Mouse (Mus musculus): ENCODE data around the gene Crlf2. TPM values are rescaled to one million over a fixed set of nuclear protein-coding genes. Genes with fewer than 3 reads are reported as not detected.

The Crlf2 gene
- polyA plus RNA-seq, 1 experiment from 2014 or later, result 18.1 TPM

DNA sequence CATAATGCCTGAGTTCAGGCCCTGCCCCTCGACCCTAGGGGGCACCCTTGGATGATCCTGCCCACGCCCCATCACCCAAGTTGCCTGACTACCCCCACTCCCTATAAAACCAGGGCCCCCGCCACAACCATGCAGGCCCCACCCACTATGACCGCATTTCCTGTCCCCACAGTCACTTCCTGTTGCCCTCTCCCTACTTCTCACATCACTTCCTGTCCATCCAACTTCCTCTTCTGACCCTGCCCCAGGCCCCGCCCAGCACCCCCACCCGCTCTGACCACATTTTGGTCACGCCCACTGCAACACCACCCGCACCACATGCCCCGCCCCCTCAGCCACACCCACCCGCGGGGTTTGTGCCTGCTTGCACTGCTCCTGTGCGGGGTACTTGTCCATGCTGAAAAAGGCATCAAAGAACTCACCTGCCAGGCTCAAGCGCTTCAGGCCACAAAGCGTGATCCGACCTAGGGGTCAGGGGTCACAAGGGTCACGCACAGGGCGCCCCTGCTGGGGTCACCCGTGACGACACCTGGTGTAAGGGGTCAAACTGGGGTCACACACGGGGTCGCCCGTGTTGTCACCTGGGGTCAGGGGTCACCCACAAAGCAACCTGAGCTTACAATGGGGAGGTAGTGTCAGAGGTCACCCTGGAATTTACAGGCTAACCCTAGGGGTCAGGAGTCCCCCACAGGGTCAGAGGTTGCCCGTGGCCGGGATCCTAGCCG is 7.6 kb downstream of the Crlf2 start:
- 95% methylated on average over 25 of the region's 25 CpGs for WGBS
- Histone ChIP-seq H3K36me3 (ENCODE audit: control insufficient read depth, insufficient read depth, low read length) (peaks cover 21% of the 10 kb centered on the region), H3K4me2 (ENCODE audit: low read length) (no peak overlapping the region), H3K4me3 (ENCODE audit: low read depth, low read length) (no peak overlapping the region), H3K27me3 (ENCODE audit: control insufficient read depth, insufficient read depth, low read depth, low read length) (no peaks in the 10 kb centered on the region), H3K27ac (ENCODE audit: low read length) (no peak overlapping the region), H3K9me3 (replicated peaks; ENCODE audit: control insufficient read depth, low read length, poor library complexity, severe bottlenecking) (peaks cover 44% of the 10 kb centered on the region), H3K4me1 (ENCODE audit: control insufficient read depth, insufficient read depth, low read length) (no peaks in the 10 kb centered on the region), H3K9ac (ENCODE audit: low read depth, low read length) (no peak overlapping the region)
- ATAC-seq, result no peak

DNA sequence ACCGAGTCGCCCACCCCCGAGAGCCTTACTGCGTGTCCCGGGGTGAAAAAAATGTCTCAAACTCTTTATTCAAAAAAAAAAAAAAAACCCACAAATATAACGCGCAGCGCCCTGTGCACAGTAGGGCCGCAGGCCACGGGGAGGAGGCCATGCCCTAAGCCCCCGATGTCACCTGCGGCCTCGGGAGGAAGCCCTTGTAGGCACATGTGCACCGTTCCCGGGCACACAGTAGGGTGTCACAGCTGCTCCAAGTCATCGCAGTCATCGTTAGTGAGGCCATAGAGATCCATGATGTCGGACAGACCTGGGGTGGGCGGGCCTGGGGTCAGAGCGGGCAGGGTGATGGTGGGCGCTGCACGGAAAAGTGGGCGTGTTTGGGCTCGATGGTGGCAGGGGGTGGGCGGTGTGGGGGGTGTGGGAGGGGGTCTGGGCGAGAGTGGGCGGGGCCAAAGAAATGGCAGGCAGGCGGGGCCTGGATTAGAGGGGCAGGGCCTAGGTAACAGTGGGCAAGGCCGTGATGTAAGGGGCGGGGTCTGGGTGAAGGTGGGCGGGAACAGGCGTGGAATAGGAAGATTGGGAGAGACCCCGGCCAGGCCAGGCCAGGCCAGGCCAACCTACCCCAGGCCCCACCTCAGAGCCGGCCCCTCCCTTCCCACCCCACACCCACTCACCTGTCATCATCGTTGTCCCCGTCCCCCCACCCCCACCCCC is 8.4 kb downstream of the Crlf2 start:
- Histone ChIP-seq H3K9me3 (replicated peaks; ENCODE audit: control insufficient read depth, low read length, poor library complexity, severe bottlenecking) (peaks cover 36% of the 10 kb centered on the region), H3K4me1 (ENCODE audit: control insufficient read depth, insufficient read depth, low read length) (no peaks in the 10 kb centered on the region), H3K9ac (ENCODE audit: low read depth, low read length) (no peak overlapping the region), H3K4me2 (ENCODE audit: low read length) (no peak overlapping the region), H3K27me3 (ENCODE audit: control insufficient read depth, insufficient read depth, low read depth, low read length) (no peaks in the 10 kb centered on the region), H3K27ac (ENCODE audit: low read length) (no peak overlapping the region), H3K4me3 (ENCODE audit: low read depth, low read length) (no peak overlapping the region), H3K36me3 (ENCODE audit: control insufficient read depth, insufficient read depth, low read length) (peaks cover 16% of the 10 kb centered on the region)
- 93% methylated on average over 30 of the region's 36 CpGs for WGBS
- ATAC-seq, result no peak

DNA sequence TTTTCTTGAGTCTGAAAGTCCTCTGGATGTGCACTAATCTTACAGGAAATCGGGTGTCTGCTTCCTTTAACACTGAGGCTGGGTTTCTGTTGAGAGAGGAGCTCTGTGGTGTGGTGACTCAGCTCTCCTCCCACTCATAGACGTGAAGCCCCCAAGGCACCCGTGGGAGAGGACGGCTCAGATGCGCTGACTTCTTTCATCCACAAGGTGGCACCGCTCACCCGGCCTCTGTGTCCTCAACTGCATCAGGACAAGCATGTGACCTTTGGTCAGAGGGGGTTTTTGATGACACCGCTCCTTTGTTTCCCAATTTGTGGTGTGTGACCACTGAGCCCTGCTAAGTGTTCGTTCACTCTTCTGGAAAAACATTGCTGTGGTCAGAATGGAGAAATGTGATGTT is 10.1 kb downstream of the Crlf2 start:
- ATAC-seq, result no peak
- H3K36me3 ChIP-seq (ENCODE audit: control insufficient read depth, insufficient read depth, low read length), result peaks cover 4% of the 10 kb centered on the region; the same call in 1 of the 2 replicates
- peaks cover 21% of the 10 kb centered on the region for H3K9me3 ChIP-seq (replicated peaks; ENCODE audit: control insufficient read depth, low read length, poor library complexity, severe bottlenecking)
- H3K27ac ChIP-seq (ENCODE audit: low read length), result no peak overlapping the region
- no peaks in the 10 kb centered on the region for H3K27me3 ChIP-seq (ENCODE audit: control insufficient read depth, insufficient read depth, low read depth, low read length)
- H3K4me2 ChIP-seq (ENCODE audit: low read length), result no peak overlapping the region
- H3K4me1 ChIP-seq (ENCODE audit: control insufficient read depth, insufficient read depth, low read length), result no peaks in the 10 kb centered on the region
- 76% methylated on average over 9 of the region's 9 CpGs for WGBS
- no peak overlapping the region for H3K4me3 ChIP-seq (ENCODE audit: low read depth, low read length)
- H3K9ac ChIP-seq (ENCODE audit: low read depth, low read length), result no peak overlapping the region

DNA sequence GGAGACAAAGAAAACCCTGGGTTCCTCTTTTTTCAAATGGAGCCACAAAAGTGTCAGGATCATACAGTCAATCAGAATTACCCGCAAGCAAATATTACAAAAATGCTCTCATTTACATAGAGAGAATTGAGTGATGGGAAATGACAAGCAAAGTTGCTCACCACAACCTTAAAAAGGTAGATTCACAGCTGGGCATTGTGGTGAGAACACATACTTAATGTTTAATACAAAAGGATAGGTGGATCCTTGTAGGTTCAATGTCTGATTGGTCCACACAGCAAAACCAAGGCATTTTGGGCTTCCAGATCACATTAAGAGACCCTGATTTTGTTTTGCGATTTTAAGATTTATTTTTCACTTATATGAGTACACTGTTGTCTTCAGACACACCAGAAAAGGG is 11.7 kb downstream of the Crlf2 start:
- no peaks in the 10 kb centered on the region for H3K4me1 ChIP-seq (ENCODE audit: control insufficient read depth, insufficient read depth, low read length)
- H3K4me3 ChIP-seq (ENCODE audit: low read depth, low read length), result no peak overlapping the region
- no peaks in the 10 kb centered on the region for H3K36me3 ChIP-seq (ENCODE audit: control insufficient read depth, insufficient read depth, low read length)
- no peaks in the 10 kb centered on the region for H3K27me3 ChIP-seq (ENCODE audit: control insufficient read depth, insufficient read depth, low read depth, low read length)
- H3K4me2 ChIP-seq (ENCODE audit: low read length), result no peak overlapping the region
- no peak for ATAC-seq
- H3K9ac ChIP-seq (ENCODE audit: low read depth, low read length), result no peak overlapping the region
- no peak overlapping the region for H3K27ac ChIP-seq (ENCODE audit: low read length)
- peaks cover 13% of the 10 kb centered on the region for H3K9me3 ChIP-seq (replicated peaks; ENCODE audit: control insufficient read depth, low read length, poor library complexity, severe bottlenecking)
- 84% methylated on average over 2 of the region's 2 CpGs for WGBS

DNA sequence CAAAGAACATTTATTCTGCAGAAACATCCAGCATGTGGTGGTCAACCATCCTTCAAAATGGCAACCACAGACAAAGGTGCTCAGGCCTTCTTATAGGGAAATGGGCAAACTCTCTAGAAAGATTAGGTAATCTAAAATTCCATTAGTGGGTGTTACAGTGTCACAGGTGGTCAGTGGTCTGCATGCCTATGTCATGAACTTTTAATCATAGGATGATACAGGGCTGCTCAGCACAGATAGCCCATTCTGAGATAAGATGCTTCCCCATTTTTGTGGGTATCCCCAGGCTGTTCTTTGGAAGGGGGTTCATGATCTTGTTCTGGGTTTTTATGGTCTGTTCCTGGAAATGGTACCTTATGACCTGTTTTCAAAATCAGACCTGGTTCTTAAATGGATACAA is 49.1 kb downstream of the Crlf2 start:
- Histone ChIP-seq H3K9ac (ENCODE audit: low read depth, low read length) (no peak overlapping the region), H3K4me3 (ENCODE audit: low read depth, low read length) (no peak overlapping the region), H3K36me3 (ENCODE audit: control insufficient read depth, insufficient read depth, low read length) (no peaks in the 10 kb centered on the region), H3K27me3 (ENCODE audit: control insufficient read depth, insufficient read depth, low read depth, low read length) (no peaks in the 10 kb centered on the region), H3K9me3 (replicated peaks; ENCODE audit: control insufficient read depth, low read length, poor library complexity, severe bottlenecking) (0 out of 2 replicates have a peak, but pooled peaks cover 4% of the 10 kb centered on the region), H3K4me1 (ENCODE audit: control insufficient read depth, insufficient read depth, low read length) (no peaks in the 10 kb centered on the region), H3K27ac (ENCODE audit: low read length) (no peak overlapping the region), H3K4me2 (ENCODE audit: low read length) (no peak overlapping the region)
- no peak for ATAC-seq

DNA sequence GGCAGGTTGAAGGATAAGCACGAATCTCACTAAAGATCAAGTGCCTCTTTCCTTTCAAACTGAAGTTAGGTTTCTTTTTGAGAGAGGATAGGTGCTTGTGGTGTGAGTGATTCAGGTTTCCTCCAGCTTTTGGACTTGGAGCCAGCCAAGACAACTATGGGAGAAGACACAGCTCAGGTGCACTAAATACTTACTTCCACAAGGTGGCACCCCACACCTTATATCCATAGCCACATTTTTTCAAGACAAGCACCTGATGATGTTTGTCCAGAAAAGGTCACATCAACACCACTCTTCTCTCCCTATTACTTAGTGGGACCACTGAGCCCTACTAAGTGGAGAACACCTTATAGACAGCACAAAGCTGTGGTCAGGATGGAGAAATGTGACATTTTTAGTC is 52.1 kb downstream of the Crlf2 start:
- Histone ChIP-seq H3K36me3 (ENCODE audit: control insufficient read depth, insufficient read depth, low read length) (no peaks in the 10 kb centered on the region), H3K9ac (ENCODE audit: low read depth, low read length) (no peak overlapping the region), H3K9me3 (replicated peaks; ENCODE audit: control insufficient read depth, low read length, poor library complexity, severe bottlenecking) (0 out of 2 replicates have a peak, but pooled peaks cover 7% of the 10 kb centered on the region), H3K27me3 (ENCODE audit: control insufficient read depth, insufficient read depth, low read depth, low read length) (no peaks in the 10 kb centered on the region), H3K27ac (ENCODE audit: low read length) (no peak overlapping the region), H3K4me3 (ENCODE audit: low read depth, low read length) (no peak overlapping the region), H3K4me2 (ENCODE audit: low read length) (no peak overlapping the region), H3K4me1 (ENCODE audit: control insufficient read depth, insufficient read depth, low read length) (no peaks in the 10 kb centered on the region)
- WGBS, result 6% methylated on average over 1 of the region's 1 CpGs
- no peak for ATAC-seq

Other genes with a start within 250 kb of the Crlf2 start
- not detected in 2 replicates for gene Vmn2r16, start 228.8 kb downstream of the Crlf2 start, polyA plus RNA-seq (2015; fragmentation: Nextera tagmentation; extraction: Ambion mirVana)
- not detected in 2 replicates for gene Vmn2r17, start 139.3 kb downstream of the Crlf2 start, polyA plus RNA-seq (2015; fragmentation: Nextera tagmentation; extraction: Ambion mirVana)
- gene 5430403G16Rik, start 132.0 kb upstream of the Crlf2 start, polyA plus RNA-seq (2015; fragmentation: Nextera tagmentation; extraction: Ambion mirVana), result 1.8 and 2.0 TPM in 2 replicates
- 4.0 and 4.9 TPM in 2 replicates for gene 4930522L14Rik, start 192.9 kb upstream of the Crlf2 start, polyA plus RNA-seq (2015; fragmentation: Nextera tagmentation; extraction: Ambion mirVana)

Measured in midbrain, embryonic 16.5 days (tissue).